Mouse (Mus musculus): ENCODE measurements around the gene Zbtb38.

DNA sequence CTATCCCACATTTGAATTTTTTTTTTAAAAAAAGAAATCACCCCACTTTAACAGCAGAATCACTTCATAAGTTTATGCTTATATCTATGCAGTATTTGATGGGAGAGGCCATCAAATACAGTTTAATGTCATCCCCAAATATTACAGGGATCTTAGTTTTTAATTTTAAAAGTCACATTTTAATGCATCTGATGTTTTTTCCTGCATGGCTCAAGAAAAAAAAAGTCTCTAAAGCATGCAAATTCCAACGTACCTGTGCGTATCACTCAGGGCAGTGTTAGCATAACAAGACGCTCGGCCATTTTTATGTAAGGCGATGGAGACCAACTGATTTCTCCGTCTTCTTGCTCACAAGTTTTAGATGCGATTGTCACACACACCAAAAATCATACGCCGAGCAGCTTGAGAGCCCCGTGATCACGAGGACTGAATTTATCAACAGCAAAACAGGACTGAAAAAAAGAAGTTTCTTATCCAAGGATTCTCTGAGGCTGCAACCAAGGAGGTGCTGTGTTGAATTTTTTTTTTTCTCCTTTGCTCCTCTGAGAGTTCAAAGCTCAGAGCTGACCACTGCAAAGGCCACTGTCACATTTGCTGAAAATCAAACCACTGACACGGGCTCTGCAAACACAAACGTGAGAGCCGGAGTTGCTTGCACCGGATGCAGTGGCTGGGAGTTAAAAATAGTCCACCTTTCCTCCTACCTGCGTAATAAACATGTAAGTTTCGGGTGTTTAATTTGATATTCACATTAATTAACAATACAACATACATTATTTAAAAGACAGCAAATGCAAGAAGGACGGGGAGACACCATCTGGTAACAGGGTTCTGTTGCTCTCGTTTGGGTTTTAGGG lies 21.4 kb downstream of the Zbtb38 start:
- no peak for TF ChIP-seq CTCF (IDR thresholded peaks at IDR 0.05; ENCODE audit: low read depth)
- no peak for TF ChIP-seq EP300 (IDR thresholded peaks at IDR 0.05; ENCODE audit: low read depth)
